Mouse (Mus musculus): ENCODE results near the gene Gcnt4.

Gcnt4 gene

GRCm38 (mm10) chr13:96990561-96991265, 66.2 kb downstream of the Gcnt4 start:
- no peak for DNase-seq (ENCODE audit: low spot score in 2 of 2)

- DNase-seq (ENCODE audit: low spot score in 2 of 2) = no peak
Measured at GRCm38 (mm10) chr13:96993291-96993989, 69.0 kb downstream of the Gcnt4 start.

GRCm38 (mm10) chr13:96995243-96995642, 70.8 kb downstream of the Gcnt4 start:
- no peak for DNase-seq (ENCODE audit: low spot score in 2 of 2)

- no peak for DNase-seq (ENCODE audit: low spot score in 2 of 2)
Measured at GRCm38 (mm10) chr13:96997080-96997479, 72.6 kb downstream of the Gcnt4 start.
